Mouse (Mus musculus): ENCODE results near the gene Kng2.

DNA sequence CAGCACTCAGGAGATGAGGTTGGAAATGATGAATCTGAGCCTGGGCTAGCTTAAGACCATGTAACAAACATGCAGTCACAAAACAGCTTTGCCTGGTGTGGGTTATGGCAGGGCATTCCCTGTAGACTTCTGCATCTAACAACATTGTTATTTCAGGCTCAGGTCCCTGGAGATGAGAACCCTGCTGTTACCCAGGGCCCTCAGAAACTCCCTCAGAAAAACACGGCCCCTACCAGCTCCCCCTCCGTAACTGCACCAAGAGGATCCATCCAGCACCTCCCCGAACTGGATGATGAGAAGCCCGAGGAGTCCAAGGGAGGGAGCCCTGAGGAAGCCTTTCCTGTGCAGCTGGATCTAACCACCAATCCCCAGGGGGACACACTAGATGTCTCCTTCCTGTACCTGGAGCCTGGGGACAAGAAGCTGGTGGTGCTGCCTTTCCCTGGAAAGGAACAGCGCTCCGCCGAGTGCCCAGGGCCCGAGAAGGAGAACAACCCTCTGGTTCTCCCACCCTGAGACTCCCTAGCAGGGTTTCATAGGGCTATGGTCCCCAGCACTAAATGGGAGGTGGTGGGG, 90.1 kb downstream of the Kng2 start:
- TF ChIP-seq CTCF (IDR thresholded peaks at IDR 0.05; ENCODE audit: insufficient read depth, low read depth, low read length): no peak
- no peak for TF ChIP-seq POLR2A (IDR thresholded peaks at IDR 0.05; ENCODE audit: insufficient read depth, low read depth, low read length)

All from olfactory bulb, adult 2 months (tissue).